Comparison of ENCODE assay signal across 8 mouse cellular contexts in the genomic region with DNA sequence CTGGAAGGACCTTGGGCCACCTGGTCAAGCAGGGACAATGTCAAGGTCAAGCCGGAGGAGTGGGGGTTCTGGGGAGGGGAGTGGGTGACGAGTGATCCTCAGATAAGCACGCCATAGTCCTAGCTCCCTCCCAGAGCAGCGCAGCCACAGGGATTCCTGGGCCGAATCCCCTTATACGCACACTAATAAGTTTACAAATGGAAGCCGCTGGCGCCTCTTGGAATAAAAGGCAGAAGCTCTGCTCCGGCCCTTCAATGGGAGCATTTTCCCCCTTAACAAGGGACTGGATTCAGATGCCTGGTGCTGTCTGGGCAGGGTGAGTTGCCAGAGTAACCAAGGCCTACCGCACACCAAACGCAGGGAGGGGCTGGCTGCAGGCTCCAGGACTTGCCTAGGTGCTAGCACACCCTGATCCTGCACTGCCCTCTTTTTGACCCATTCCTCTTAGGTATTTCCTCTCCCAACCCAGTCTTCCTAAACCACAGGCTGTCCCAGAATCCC. TPM values are rescaled to one million over a fixed set of nuclear protein-coding genes. Genes with fewer than 3 reads are reported as not detected.
DNase-seq lines count a peak whose midpoint lies in the region; ATAC-seq and TF ChIP-seq lines count a peak whose summit lies in the region.

No protein-coding gene starts in this region.

- 13% methylated on average over 11 of the region's 11 CpGs for WGBS in kidney, embryonic 16.5 days
- WGBS in forebrain, embryonic 15.5 days = 2% methylated on average over 11 of the region's 11 CpGs
- WGBS in liver, embryonic 14.5 days (ENCODE audit: insufficient replicate concordance) = 9% methylated on average over 11 of the region's 11 CpGs

- DNase-seq in kidney, adult 11 months = no peak
- DNase-seq in cerebellum, adult 9-10 months = peak; percentile 12
- DNase-seq in liver, embryonic 14.5 days (ENCODE audit: low read depth in 3 of 3, low spot score in 3 of 3) = no peak
- no peak for DNase-seq in frontal cortex, postnatal 36 days (ENCODE audit: low spot score in 2 of 2)
- no peak for DNase-seq in thymus, postnatal 10 days (ENCODE audit: low spot score in 2 of 2)

- no peak for TF ChIP-seq CTCF in liver, embryonic 14.5 days (IDR thresholded peaks at IDR 0.05; ENCODE audit: low read depth)

- H3K36me3 ChIP-seq in kidney, embryonic 16.5 days (ENCODE audit: insufficient read depth, low read length) = no peaks in the 10 kb centered on the region
- no peaks in the 10 kb centered on the region for H3K36me3 ChIP-seq in forebrain, embryonic 15.5 days
- no peaks in the 10 kb centered on the region for H3K36me3 ChIP-seq in liver, embryonic 14.5 days (replicated peaks; ENCODE audit: control insufficient read depth, insufficient read depth, low read depth)

- H3K4me3 ChIP-seq in kidney, embryonic 16.5 days (ENCODE audit: low read length) = peak overlapping the region; percentile 52
- H3K4me3 ChIP-seq in forebrain, embryonic 15.5 days = peak overlapping the region; percentile 52
- no peak overlapping the region for H3K4me3 ChIP-seq in liver, embryonic 14.5 days (ENCODE audit: insufficient read depth in 1 of 2, low read depth in 2 of 2, low read length in 2 of 2)

- ATAC-seq in kidney, embryonic 16.5 days (ENCODE audit: low FRiP score, low TSS enrichment) = peak; percentile 47
- ATAC-seq in forebrain, embryonic 15.5 days (replicated peaks) = peak; percentile 17
- no peak for ATAC-seq in liver, embryonic 14.5 days (ENCODE audit: insufficient read depth)
- ATAC-seq in activated CD4-positive, CD25-positive, alpha-beta regulatory T cell, adult 4 months = no peak

- no peaks in the 10 kb centered on the region for H3K9me3 ChIP-seq in kidney, embryonic 16.5 days (ENCODE audit: low read length)
- H3K9me3 ChIP-seq in forebrain, embryonic 15.5 days = no peaks in the 10 kb centered on the region
- H3K9me3 ChIP-seq in liver, embryonic 14.5 days (ENCODE audit: control insufficient read depth, low read length) = no peaks in the 10 kb centered on the region

- H3K27ac ChIP-seq in kidney, embryonic 16.5 days (ENCODE audit: low read length) = no peak overlapping the region
- H3K27ac ChIP-seq in forebrain, embryonic 15.5 days (replicated peaks) = no peak overlapping the region
- no peak overlapping the region for H3K27ac ChIP-seq in liver, embryonic 14.5 days

- no peak for TF ChIP-seq EP300 in liver, embryonic 14.5 days (IDR thresholded peaks at IDR 0.05; ENCODE audit: low read depth)

- peak overlapping the region; percentile 79 for H3K4me2 ChIP-seq in kidney, embryonic 16.5 days (replicated peaks; ENCODE audit: low read depth, low read length)
- peak overlapping the region; percentile 97 for H3K4me2 ChIP-seq in forebrain, embryonic 15.5 days (replicated peaks)
- peak overlapping the region; percentile 53; the same call in 1 of the 2 replicates for H3K4me2 ChIP-seq in liver, embryonic 14.5 days (ENCODE audit: low read depth)

- peak overlapping the region; percentile 40 for H3K9ac ChIP-seq in kidney, embryonic 16.5 days (replicated peaks; ENCODE audit: low read length)
- H3K9ac ChIP-seq in forebrain, embryonic 15.5 days (replicated peaks) = peak overlapping the region; percentile 57
- H3K9ac ChIP-seq in liver, embryonic 14.5 days (replicated peaks) = no peak overlapping the region

- peaks cover 31% of the 10 kb centered on the region for H3K4me1 ChIP-seq in kidney, embryonic 16.5 days (ENCODE audit: insufficient read depth, low read length)
- peaks cover 27% of the 10 kb centered on the region for H3K4me1 ChIP-seq in forebrain, embryonic 15.5 days
- no peaks in the 10 kb centered on the region; a peak in 1 of 4 replicates for H3K4me1 ChIP-seq in liver, embryonic 14.5 days (replicated peaks; ENCODE audit: control insufficient read depth in 2 of 2, insufficient read depth in 2 of 2, low read length in 1 of 2)

- no peaks in the 10 kb centered on the region; the same call in 1 of the 2 replicates for H3K27me3 ChIP-seq in kidney, embryonic 16.5 days (ENCODE audit: insufficient read depth, low read length)
- H3K27me3 ChIP-seq in forebrain, embryonic 15.5 days = no peaks in the 10 kb centered on the region
- H3K27me3 ChIP-seq in liver, embryonic 14.5 days (ENCODE audit: control insufficient read depth, insufficient read depth, low read length) = peaks cover 25% of the 10 kb centered on the region

RNA-seq across cellular contexts. Expression of gene Grik4, which starts 46.2 kb away (rescaled TPM):
- 3.3 and 4.4 TPM in 2 replicates for polyA plus RNA-seq in kidney, embryonic 16.5 days (2015; fragmentation: Nextera tagmentation; extraction: Ambion mirVana)
- polyA plus RNA-seq in forebrain, embryonic 15.5 days (2015; fragmentation: Nextera tagmentation; extraction: Ambion mirVana) = 3.8 and 4.4 TPM in 2 replicates
- polyA plus RNA-seq in liver, embryonic 14.5 days (2012; rRNA removed) = 0.38 and 0.52 TPM in 2 replicates
- polyA plus RNA-seq in liver, embryonic 14.5 days (2014; fragmentation: Nextera tagmentation; extraction: Ambion mirVana) = 0.19 and 0.20 TPM in 2 replicates
- polyA plus RNA-seq in activated CD4-positive, CD25-positive, alpha-beta regulatory T cell, adult 4 months (2017; shearing (Covaris generic)) = under 1 TPM in 1 of 2 experiments, not detected in 1; 0.08 TPM

Comparison
In these comparisons a context has a peak if more than half of its experiments do, and no peak if none do; other contexts are left out.
1. ATAC-seq: peak in kidney, embryonic 16.5 days (single experiment) and forebrain, embryonic 15.5 days (single experiment); none in liver, embryonic 14.5 days (single experiment) and activated CD4-positive, CD25-positive, alpha-beta regulatory T cell, adult 4 months (single experiment).
2. H3K4me3 ChIP-seq: peak in kidney, embryonic 16.5 days (single experiment) and forebrain, embryonic 15.5 days (single experiment); none in liver, embryonic 14.5 days (0 of 2).
3. Peak in every context shown above with its lines, with median percentiles within 50 percentile points of each other: H3K4me2 ChIP-seq.